Mouse (Mus musculus) colon, adult 2 months (tissue): ENCODE measurements around the gene Nkx6-1. TPM values are rescaled to one million over a fixed set of nuclear protein-coding genes. Genes with fewer than 3 reads are reported as not detected.

Source experiments
- polyA plus RNA-seq: library from polyadenylated mRNA; depleted of rRNA; stranded (reverse); fragments of >200 nt; gene quantifications from 2 replicates; pipeline ENCODE4 v1.2.3, GENCODE M21; 2012; rRNA removed

Nkx6-1 gene
- not detected in 2 replicates for polyA plus RNA-seq

GRCm38 (mm10) chr5:101664945-101665615 lies at the start of gene Nkx6-1:
Nkx6-1 (minus strand) TSS chr5:101664996.

Other genes with a start within 250 kb of the Nkx6-1 start
- gene Cds1, start 100.1 kb upstream of the Nkx6-1 start, polyA plus RNA-seq: 81.2 and 87.7 TPM in 2 replicates